Mouse (Mus musculus) kidney, adult 2 months (tissue): Measurements from ENCODE around the gene Casp14. TPM values are rescaled to one million over a fixed set of nuclear protein-coding genes. Genes with fewer than 3 reads are reported as not detected.

Experiments
- DNase-seq: peaks from one replicate; pipeline ENCODE4 v3.0.0; 2021
- H3K27ac ChIP-seq: fragments of 200-500 bp; 2 replicates; pipeline ENCODE4 v1.5.1; 2012; ENCODE audit warnings: low read depth, low read length, control low read depth, inconsistent platforms; ENCODE audit not compliant: insufficient read depth
- H3K27me3 ChIP-seq: fragments of 200-500 bp; replicated peaks from 2 replicates; pipeline ENCODE4 v1.6.1; 2012; ENCODE audit warnings: mild to moderate bottlenecking, moderate library complexity, low read length, inconsistent platforms; ENCODE audit not compliant: control insufficient read depth, insufficient read depth
- H3K36me3 ChIP-seq: fragments of 200-500 bp; 2 replicates; pipeline ENCODE4 v1.6.1; 2012; ENCODE audit warnings: mild to moderate bottlenecking, moderate library complexity, low read length, inconsistent platforms; ENCODE audit not compliant: control insufficient read depth, insufficient read depth
- H3K4me1 ChIP-seq: fragments of 200-500 bp; 2 replicates; pipeline ENCODE4 v1.6.1; 2011; ENCODE audit warnings: low read length; ENCODE audit not compliant: control insufficient read depth, insufficient read depth
- H3K4me3 ChIP-seq: fragments of 200-500 bp; 2 replicates; pipeline ENCODE4 v1.5.1; 2011; ENCODE audit warnings: mild to moderate bottlenecking, low read depth, low read length, control low read depth; ENCODE audit not compliant: insufficient read depth
- CTCF ChIP-seq: fragments of 200-500 bp; conservative IDR thresholded peaks from 2 replicates; pipeline ENCODE4 v1.5.1; 2011; ENCODE audit warnings: low read depth, mild to moderate bottlenecking, control low read depth, low read length, moderate library complexity, mixed read lengths; ENCODE audit not compliant: insufficient read depth, insufficient read length
- POLR2A ChIP-seq: fragments of 200-500 bp; IDR thresholded peaks from one replicate; pipeline ENCODE4 v1.6.1; 2011; ENCODE audit warnings: low read depth, low read length, control low read depth
- WGBS: fragments of 180-500 bp; shearing (Covaris S2); methylation state at CpG from one replicate; pipeline ENCODE4 v1.1.7; 2018; 5-methylcytosine and 5-hydroxymethylcytosine counted together
- polyA plus RNA-seq: library from polyadenylated mRNA; depleted of rRNA; stranded (reverse); fragments of >200 nt; gene quantifications from 2 replicates; pipeline ENCODE4 v1.2.3, GENCODE M21; 2012; rRNA removed

Casp14 gene
- polyA plus RNA-seq, 1 experiment = not detected

DNA sequence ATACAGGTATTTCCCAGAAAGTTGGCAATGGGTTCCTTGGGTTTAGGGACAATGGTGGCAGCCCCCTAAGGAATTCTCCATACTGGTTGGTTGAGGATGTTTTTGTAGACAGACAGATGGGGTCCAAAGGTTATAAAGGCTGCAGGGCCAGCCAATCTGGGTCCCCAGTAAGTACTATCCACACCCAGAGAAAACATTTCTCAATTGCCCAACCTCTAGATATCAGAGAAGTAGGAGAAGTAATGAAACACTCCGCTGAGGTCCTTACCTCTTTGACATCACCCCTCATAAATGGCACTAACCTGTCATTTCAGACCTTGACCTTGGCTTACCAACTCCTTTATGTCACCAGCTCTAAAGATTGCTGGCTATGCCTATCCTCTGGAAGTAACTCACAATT lies 53.5 kb downstream of the Casp14 start:
- Histone ChIP-seq H3K27me3 (no peaks in the 10 kb centered on the region), H3K36me3 (no peaks in the 10 kb centered on the region), H3K4me3 (no peak overlapping the region), H3K27ac (no peak overlapping the region), H3K4me1 (no peaks in the 10 kb centered on the region)
- WGBS = 90% methylated on average over 1 of the region's 1 CpGs
- TF ChIP-seq CTCF (no peak), POLR2A (no peak)
- no peak for DNase-seq

Other genes with a start within 250 kb of the Casp14 start
- gene Olfr1358, start 200.9 kb downstream of the Casp14 start, polyA plus RNA-seq = not detected in 2 replicates
- 53.5 and 60.6 TPM in 2 replicates for gene Ilvbl, start 143.9 kb downstream of the Casp14 start, polyA plus RNA-seq
- gene Syde1, start 126.3 kb downstream of the Casp14 start, polyA plus RNA-seq = 23.6 and 28.8 TPM in 2 replicates
- not detected in 2 replicates for gene Olfr1357, start 100.2 kb downstream of the Casp14 start, polyA plus RNA-seq
- not detected in 2 replicates for gene Ccdc105, start 34.8 kb upstream of the Casp14 start, polyA plus RNA-seq
- gene Slc1a6, start 62.2 kb upstream of the Casp14 start, polyA plus RNA-seq = 0.16 and 0.39 TPM in 2 replicates
- not detected in 2 replicates for gene Olfr1356, start 133.9 kb upstream of the Casp14 start, polyA plus RNA-seq
- not detected in 2 replicates for gene Olfr1355, start 157.2 kb upstream of the Casp14 start, polyA plus RNA-seq
- not detected in 2 replicates for gene Olfr1354, start 194.9 kb upstream of the Casp14 start, polyA plus RNA-seq
- not detected in 2 replicates for gene Olfr8, start 232.3 kb upstream of the Casp14 start, polyA plus RNA-seq
- gene Olfr1353, start 245.0 kb upstream of the Casp14 start, polyA plus RNA-seq = not detected in 2 replicates